Mouse (Mus musculus): Measurements from ENCODE around the gene Pigx.
A peak's percentile ranks its signal among the peaks of the same experiment; 100 is the strongest.

Gene Pigx

GRCm38 (mm10) chr16:32099638-32100150, at the start of gene Pigx, which contains the start of gene Cep19:
Gene Pigx, minus strand, starts transcription at chr16:32099740.
Gene Cep19, plus strand, starts transcription at chr16:32099800.
- peak; percentile 90 for DNase-seq

- no peak for DNase-seq
Observed at GRCm38 (mm10) chr16:32147589-32148207, 48.2 kb upstream of the Pigx start.

- no peak for DNase-seq
Observed at GRCm38 (mm10) chr16:32144592-32144991, 45.1 kb upstream of the Pigx start.

GRCm38 (mm10) chr16:32143766-32144165, 44.2 kb upstream of the Pigx start:
- no peak for DNase-seq

GRCm38 (mm10) chr16:32138954-32139353, 39.4 kb upstream of the Pigx start:
- DNase-seq: no peak

GRCm38 (mm10) chr16:32135842-32136357, 36.4 kb upstream of the Pigx start:
- DNase-seq: no peak

- DNase-seq: no peak
Observed at GRCm38 (mm10) chr16:32133148-32133547, 33.6 kb upstream of the Pigx start.

GRCm38 (mm10) chr16:32130190-32130826, 30.8 kb upstream of the Pigx start:
- DNase-seq: no peak

GRCm38 (mm10) chr16:32129449-32130189, 30.1 kb upstream of the Pigx start:
- no peak for DNase-seq

GRCm38 (mm10) chr16:32127046-32127445, 27.5 kb upstream of the Pigx start:
- no peak for DNase-seq

GRCm38 (mm10) chr16:32125364-32125763, 25.8 kb upstream of the Pigx start:
- DNase-seq: no peak

GRCm38 (mm10) chr16:32124444-32125335, 25.1 kb upstream of the Pigx start:
- no peak for DNase-seq

GRCm38 (mm10) chr16:32124020-32124419, 24.5 kb upstream of the Pigx start:
- no peak for DNase-seq

GRCm38 (mm10) chr16:32120454-32120853, 20.9 kb upstream of the Pigx start:
- DNase-seq: no peak

GRCm38 (mm10) chr16:32116186-32116585, 16.6 kb upstream of the Pigx start:
- no peak for DNase-seq

GRCm38 (mm10) chr16:32115781-32116180, 16.2 kb upstream of the Pigx start:
- DNase-seq: no peak

GRCm38 (mm10) chr16:32114968-32115695, 15.6 kb upstream of the Pigx start:
- peak; percentile 68 for DNase-seq

- DNase-seq: no peak
Observed at GRCm38 (mm10) chr16:32114406-32114805, 14.9 kb upstream of the Pigx start.

- peak; percentile 48 for DNase-seq
Observed at GRCm38 (mm10) chr16:32113541-32114218, 14.1 kb upstream of the Pigx start.

- no peak for DNase-seq
Observed at GRCm38 (mm10) chr16:32110951-32111699, 11.6 kb upstream of the Pigx start.

All from right cerebral cortex, postnatal 25 days (tissue).